ENCODE assay signal across 27 mouse cellular contexts in genomic region chr2:104030381-104030780, GRCm38 (mm10). TPM values are rescaled to one million over a fixed set of nuclear protein-coding genes. Genes with fewer than 3 reads are reported as not detected.
DNase-seq lines count a peak whose midpoint lies in the region; ATAC-seq and TF ChIP-seq lines count a peak whose summit lies in the region.
"Had no signal": no experiment of that assay in that cellular context is flagged by ENCODE, and none has a peak within 500 bp of the region (broad histone marks: within the 10 kb centered on the region; RNA-seq: fewer than 3 reads in every experiment).

No protein-coding gene starts in this region.

- H3K9me3 ChIP-seq in midbrain, embryonic 11.5 days (ENCODE audit: control insufficient read depth, low read length): no peaks in the 10 kb centered on the region
- no peaks in the 10 kb centered on the region for H3K9me3 ChIP-seq in midbrain, postnatal 0 days (ENCODE audit: low read length)
- H3K9me3 ChIP-seq in liver, embryonic 13.5 days (replicated peaks): no peaks in the 10 kb centered on the region
- no peaks in the 10 kb centered on the region for H3K9me3 ChIP-seq in liver, postnatal 0 days (ENCODE audit: low read length)
- H3K9me3 ChIP-seq: embryonic facial prominence, embryonic 10.5 days; forebrain, embryonic 15.5 days; heart, embryonic 10.5 days; heart, embryonic 15.5 days; hindbrain, embryonic 10.5 days had no signal

- H3K27me3 ChIP-seq in midbrain, embryonic 11.5 days (ENCODE audit: control insufficient read depth, insufficient read depth, low read length): no peaks in the 10 kb centered on the region
- no peaks in the 10 kb centered on the region for H3K27me3 ChIP-seq in midbrain, postnatal 0 days (ENCODE audit: insufficient read depth, low read length)
- H3K27me3 ChIP-seq in liver, embryonic 13.5 days: no peaks in the 10 kb centered on the region
- no peaks in the 10 kb centered on the region for H3K27me3 ChIP-seq in liver, postnatal 0 days (ENCODE audit: insufficient read depth, low read length)
- H3K27me3 ChIP-seq: forebrain, embryonic 15.5 days; heart, embryonic 15.5 days had no signal

- no peak for ATAC-seq in midbrain, embryonic 11.5 days (ENCODE audit: low FRiP score)
- no peak for ATAC-seq in midbrain, postnatal 0 days (ENCODE audit: low FRiP score)
- no peak for ATAC-seq in liver, embryonic 13.5 days (ENCODE audit: low read depth)
- no peak for ATAC-seq in liver, postnatal 0 days
- no peak for ATAC-seq in megakaryocyte progenitor cell, adult 5-6 weeks (replicated peaks; ENCODE audit: poor library complexity)
- ATAC-seq: activated CD4-positive, CD25-positive, alpha-beta regulatory T cell, adult 4 months; forebrain, embryonic 15.5 days; Patski had no signal

- H3K4me1 ChIP-seq in midbrain, embryonic 11.5 days (ENCODE audit: control insufficient read depth, insufficient read depth, low read length): peaks cover 11% of the 10 kb centered on the region
- peaks cover 7% of the 10 kb centered on the region for H3K4me1 ChIP-seq in midbrain, postnatal 0 days (ENCODE audit: insufficient read depth, low read length)
- H3K4me1 ChIP-seq in liver, embryonic 13.5 days (replicated peaks): peaks cover 37% of the 10 kb centered on the region
- H3K4me1 ChIP-seq in liver, postnatal 0 days (ENCODE audit: insufficient read depth): peaks cover 19% of the 10 kb centered on the region

- intact Hi-C loops in gastrocnemius, adult 2 months (cut with DNase I): loop anchor here (10.0 kb wide), 2 partner anchors 394 to 554 kb away; no protein-coding TSS in a partner anchor
- intact Hi-C loops in gastrocnemius, postnatal 14 days (cut with DNase I; ENCODE audit: low total_unique reads): loop anchor here (10.0 kb wide), 2 partner anchors 104 to 394 kb away; no protein-coding TSS in a partner anchor

- no peak for DNase-seq in gastrocnemius, adult 2 months
- DNase-seq in gastrocnemius, postnatal 14 days: no peak
- DNase-seq in midbrain, embryonic 11.5 days (ENCODE audit: low spot score, missing footprints): peak; percentile 41
- no peak for DNase-seq in midbrain, postnatal 0 days (ENCODE audit: low spot score)
- DNase-seq in liver, embryonic 13.5 days: no peak
- DNase-seq in liver, postnatal 0 days: no peak
- no peak for DNase-seq in adrenal gland, postnatal 36 days
- DNase-seq: adrenal gland, postnatal 14 days; cerebellum, adult 2 months; cerebellum, postnatal 10 days; gastrocnemius, postnatal 25 days had no signal

- H3K9ac ChIP-seq in midbrain, embryonic 11.5 days (ENCODE audit: low read length): no peak overlapping the region
- H3K9ac ChIP-seq in midbrain, postnatal 0 days (replicated peaks; ENCODE audit: low read length, poor library complexity, severe bottlenecking): no peak overlapping the region
- peak overlapping the region; percentile 99; the same call in 1 of the 2 replicates for H3K9ac ChIP-seq in liver, embryonic 13.5 days
- peak overlapping the region; percentile 17; the same call in 1 of the 2 replicates for H3K9ac ChIP-seq in liver, postnatal 0 days (replicated peaks)
- H3K9ac ChIP-seq: forebrain, embryonic 15.5 days; heart, embryonic 15.5 days; hindbrain, embryonic 14.5 days had no signal

- no peak for TF ChIP-seq EP300 in liver, postnatal 0 days (IDR thresholded peaks at IDR 0.05; ENCODE audit: low read depth)

- no peaks in the 10 kb centered on the region for H3K36me3 ChIP-seq in midbrain, embryonic 11.5 days (ENCODE audit: control insufficient read depth, insufficient read depth, low read length)
- peaks cover 13% of the 10 kb centered on the region for H3K36me3 ChIP-seq in midbrain, postnatal 0 days (ENCODE audit: insufficient read depth, low read length)
- H3K36me3 ChIP-seq in liver, embryonic 13.5 days: peaks cover 41% of the 10 kb centered on the region
- peaks cover 35% of the 10 kb centered on the region for H3K36me3 ChIP-seq in liver, postnatal 0 days (replicated peaks; ENCODE audit: insufficient read depth, low read length)

- H3K4me2 ChIP-seq in midbrain, embryonic 11.5 days: no peak overlapping the region
- H3K4me2 ChIP-seq in midbrain, postnatal 0 days (ENCODE audit: low read depth, low read length, poor library complexity, severe bottlenecking): no peak overlapping the region
- H3K4me2 ChIP-seq in liver, embryonic 13.5 days: peak overlapping the region; percentile 69
- peak overlapping the region; percentile 84; the same call in 1 of the 2 replicates for H3K4me2 ChIP-seq in liver, postnatal 0 days (ENCODE audit: low read depth, low read length)
- H3K4me2 ChIP-seq: forebrain, embryonic 15.5 days had no signal

- H3K27ac ChIP-seq in gastrocnemius, adult 2 months: peak overlapping the region; percentile 95
- no peak overlapping the region for H3K27ac ChIP-seq in midbrain, embryonic 11.5 days (ENCODE audit: low read depth, low read length)
- no peak overlapping the region for H3K27ac ChIP-seq in midbrain, postnatal 0 days (ENCODE audit: low read depth, low read length)
- peak overlapping the region; percentile 91 for H3K27ac ChIP-seq in liver, embryonic 13.5 days
- no peak overlapping the region for H3K27ac ChIP-seq in liver, postnatal 0 days (ENCODE audit: low read depth)
- H3K27ac ChIP-seq: embryonic facial prominence, embryonic 10.5 days; forebrain, embryonic 15.5 days; heart, embryonic 10.5 days; heart, embryonic 15.5 days; hindbrain, embryonic 10.5 days; hindbrain, embryonic 14.5 days had no signal

- H3K4me3 ChIP-seq in gastrocnemius, adult 2 months: peak overlapping the region; percentile 32; the same call in 1 of the 2 replicates
- H3K4me3 ChIP-seq in midbrain, embryonic 11.5 days (ENCODE audit: low read depth, low read length): no peak overlapping the region
- no peak overlapping the region for H3K4me3 ChIP-seq in midbrain, postnatal 0 days (ENCODE audit: low read depth, low read length)
- H3K4me3 ChIP-seq in liver, embryonic 13.5 days (replicated peaks): peak overlapping the region; percentile 86; the same call in 1 of the 2 replicates
- no peak overlapping the region for H3K4me3 ChIP-seq in liver, postnatal 0 days (ENCODE audit: low read depth, low read length)
- H3K4me3 ChIP-seq: embryonic facial prominence, embryonic 10.5 days; forebrain, embryonic 15.5 days; heart, embryonic 10.5 days; hindbrain, embryonic 10.5 days had no signal

- no peak for TF ChIP-seq CTCF in gastrocnemius, adult 2 months (IDR thresholded peaks at IDR 0.05)
- no peak for TF ChIP-seq CTCF in midbrain, postnatal 0 days (IDR thresholded peaks at IDR 0.05)
- no peak for TF ChIP-seq CTCF in liver, postnatal 0 days (IDR thresholded peaks at IDR 0.05; ENCODE audit: low read depth)

- 90% methylated on average over 3 of the region's 3 CpGs for WGBS in midbrain, embryonic 11.5 days
- 92% methylated on average over 3 of the region's 3 CpGs for WGBS in midbrain, postnatal 0 days
- WGBS in liver, embryonic 13.5 days (ENCODE audit: insufficient replicate concordance): 77% methylated on average over 3 of the region's 3 CpGs
- WGBS in liver, postnatal 0 days (ENCODE audit: insufficient replicate concordance): 76% methylated on average over 3 of the region's 3 CpGs

RNA-seq across cellular contexts. Expression of gene 4931422A03Rik, which starts 2.2 kb away (rescaled TPM):
- not detected for total RNA-seq in gastrocnemius, adult 2 months (2021)
- not detected for total RNA-seq in gastrocnemius, postnatal 14 days (2021)
- polyA plus RNA-seq in midbrain, embryonic 11.5 days (2014; fragmentation: Nextera tagmentation; extraction: Ambion mirVana): 1.1 and 1.5 TPM in 2 replicates
- total RNA-seq in midbrain, postnatal 0 days (2014; rRNA removed): not detected in 2 replicates
- polyA plus RNA-seq in midbrain, postnatal 0 days (2015; fragmentation: Nextera tagmentation; extraction: Ambion mirVana): 2.2 and 2.8 TPM in 2 replicates
- polyA plus RNA-seq in liver, embryonic 13.5 days (2015; fragmentation: Nextera tagmentation; extraction: Ambion mirVana): 0.99 and 1.3 TPM in 2 replicates
- polyA plus RNA-seq in liver, postnatal 0 days (2015; fragmentation: Nextera tagmentation; extraction: Ambion mirVana): 1.0 and 1.5 TPM in 2 replicates
- total RNA-seq in adrenal gland, postnatal 36 days (2021): not detected
- 1.0 and 2.2 TPM in 2 replicates for total RNA-seq in megakaryocyte progenitor cell, adult 5-6 weeks (2015)
- total RNA-seq in megakaryocyte progenitor cell, adult 5-6 weeks (2017): 0.17 TPM in 1 of 2 replicates, not detected in the other
- total RNA-seq: adrenal gland, adult 18-20 months; adrenal gland, postnatal 14 days; gastrocnemius, postnatal 25 days; heart, postnatal 25 days had no signal
- polyA plus RNA-seq: cerebellum, adult 2 months; frontal cortex, adult 2 months had no signal

RNA-seq across cellular contexts. Expression of gene Fbxo3, which starts 2.9 kb away (rescaled TPM):
- total RNA-seq in gastrocnemius, adult 2 months (2021): 10 to 100 TPM; 47.5 to 53.9 TPM
- 10 to 100 TPM; 43.0 to 47.5 TPM for total RNA-seq in gastrocnemius, postnatal 14 days (2021)
- 60.1 and 72.8 TPM in 2 replicates for polyA plus RNA-seq in midbrain, embryonic 11.5 days (2014; fragmentation: Nextera tagmentation; extraction: Ambion mirVana)
- 73.2 and 87.3 TPM in 2 replicates for total RNA-seq in midbrain, postnatal 0 days (2014; rRNA removed)
- 69.3 and 71.7 TPM in 2 replicates for polyA plus RNA-seq in midbrain, postnatal 0 days (2015; fragmentation: Nextera tagmentation; extraction: Ambion mirVana)
- polyA plus RNA-seq in liver, embryonic 13.5 days (2015; fragmentation: Nextera tagmentation; extraction: Ambion mirVana): 50.2 and 61.5 TPM in 2 replicates
- polyA plus RNA-seq in liver, postnatal 0 days (2015; fragmentation: Nextera tagmentation; extraction: Ambion mirVana): 41.6 and 41.9 TPM in 2 replicates
- 100 to 1,000 TPM in 1 of 2 experiments, 10 to 100 TPM in 1; 71.5 to 103 TPM for total RNA-seq in adrenal gland, postnatal 36 days (2021)
- 64.8 and 74.2 TPM in 2 replicates for total RNA-seq in megakaryocyte progenitor cell, adult 5-6 weeks (2015)
- total RNA-seq in megakaryocyte progenitor cell, adult 5-6 weeks (2017): 61.5 and 70.9 TPM in 2 replicates

RNA-seq across cellular contexts. Expression of gene Gm10912, which starts 35.2 kb away (rescaled TPM):
- total RNA-seq in gastrocnemius, adult 2 months (2021): under 1 TPM; 0.36 to 0.38 TPM
- under 1 TPM in 1 of 2 experiments, not detected in 1; 0.22 TPM for total RNA-seq in gastrocnemius, postnatal 14 days (2021)
- not detected in 2 replicates for polyA plus RNA-seq in midbrain, embryonic 11.5 days (2014; fragmentation: Nextera tagmentation; extraction: Ambion mirVana)
- 0.19 TPM in 1 of 2 replicates, not detected in the other for total RNA-seq in midbrain, postnatal 0 days (2014; rRNA removed)
- not detected in 2 replicates for polyA plus RNA-seq in midbrain, postnatal 0 days (2015; fragmentation: Nextera tagmentation; extraction: Ambion mirVana)
- polyA plus RNA-seq in liver, embryonic 13.5 days (2015; fragmentation: Nextera tagmentation; extraction: Ambion mirVana): 0.06 TPM in 1 of 2 replicates, not detected in the other
- 0.11 TPM in 1 of 2 replicates, not detected in the other for polyA plus RNA-seq in liver, postnatal 0 days (2015; fragmentation: Nextera tagmentation; extraction: Ambion mirVana)
- under 1 TPM; 0.26 to 0.46 TPM for total RNA-seq in adrenal gland, postnatal 36 days (2021)
- not detected in 2 replicates for total RNA-seq in megakaryocyte progenitor cell, adult 5-6 weeks (2015)
- 0.04 and 0.24 TPM in 2 replicates for total RNA-seq in megakaryocyte progenitor cell, adult 5-6 weeks (2017)
- total RNA-seq: CH12.LX had no signal
- polyA plus RNA-seq: activated CD4-positive, CD25-positive, alpha-beta regulatory T cell, adult 4 months; embryonic facial prominence, embryonic 10.5 days; embryonic facial prominence, embryonic 14.5 days; forebrain, embryonic 11.5 days; forebrain, embryonic 15.5 days; heart, embryonic 10.5 days; hindbrain, embryonic 10.5 days; hindbrain, embryonic 14.5 days; Patski had no signal

RNA-seq across cellular contexts. Expression of gene Gm10799, which starts 38.0 kb away (rescaled TPM):
- not detected for total RNA-seq in gastrocnemius, adult 2 months (2021)
- not detected for total RNA-seq in gastrocnemius, postnatal 14 days (2021)
- polyA plus RNA-seq in midbrain, embryonic 11.5 days (2014; fragmentation: Nextera tagmentation; extraction: Ambion mirVana): not detected in 2 replicates
- total RNA-seq in midbrain, postnatal 0 days (2014; rRNA removed): not detected in 2 replicates
- polyA plus RNA-seq in midbrain, postnatal 0 days (2015; fragmentation: Nextera tagmentation; extraction: Ambion mirVana): not detected in 2 replicates
- polyA plus RNA-seq in liver, embryonic 13.5 days (2015; fragmentation: Nextera tagmentation; extraction: Ambion mirVana): not detected in 2 replicates
- polyA plus RNA-seq in liver, postnatal 0 days (2015; fragmentation: Nextera tagmentation; extraction: Ambion mirVana): not detected in 2 replicates
- total RNA-seq in adrenal gland, postnatal 36 days (2021): not detected
- total RNA-seq in megakaryocyte progenitor cell, adult 5-6 weeks (2015): not detected in 2 replicates
- not detected in 2 replicates for total RNA-seq in megakaryocyte progenitor cell, adult 5-6 weeks (2017)
- total RNA-seq: adrenal gland, adult 18-20 months; adrenal gland, postnatal 14 days; CH12.LX; gastrocnemius, postnatal 25 days; granulocyte monocyte progenitor cell, adult 5-6 weeks; heart, postnatal 25 days had no signal
- polyA plus RNA-seq: activated CD4-positive, CD25-positive, alpha-beta regulatory T cell, adult 4 months; cerebellum, adult 2 months; embryonic facial prominence, embryonic 10.5 days; embryonic facial prominence, embryonic 14.5 days; forebrain, embryonic 11.5 days; forebrain, embryonic 15.5 days; frontal cortex, adult 2 months; heart, embryonic 10.5 days; heart, embryonic 15.5 days; hindbrain, embryonic 10.5 days; hindbrain, embryonic 14.5 days; Patski had no signal

RNA-seq across cellular contexts. Expression of gene Cd59b, which starts 39.3 kb away (rescaled TPM):
- total RNA-seq in gastrocnemius, adult 2 months (2021): 1 to 10 TPM; 1.7 to 4.2 TPM
- 1 to 10 TPM; 2.2 to 3.2 TPM for total RNA-seq in gastrocnemius, postnatal 14 days (2021)
- polyA plus RNA-seq in midbrain, embryonic 11.5 days (2014; fragmentation: Nextera tagmentation; extraction: Ambion mirVana): 1.9 and 5.6 TPM in 2 replicates
- 1.5 TPM in 1 of 2 replicates, not detected in the other for total RNA-seq in midbrain, postnatal 0 days (2014; rRNA removed)
- polyA plus RNA-seq in midbrain, postnatal 0 days (2015; fragmentation: Nextera tagmentation; extraction: Ambion mirVana): 1.5 and 2.4 TPM in 2 replicates
- polyA plus RNA-seq in liver, embryonic 13.5 days (2015; fragmentation: Nextera tagmentation; extraction: Ambion mirVana): 13.1 and 13.3 TPM in 2 replicates
- 4.4 and 4.5 TPM in 2 replicates for polyA plus RNA-seq in liver, postnatal 0 days (2015; fragmentation: Nextera tagmentation; extraction: Ambion mirVana)
- 1 to 10 TPM; 6.8 to 7.8 TPM for total RNA-seq in adrenal gland, postnatal 36 days (2021)
- total RNA-seq in megakaryocyte progenitor cell, adult 5-6 weeks (2015): 1.1 and 2.2 TPM in 2 replicates
- 0.62 and 4.1 TPM in 2 replicates for total RNA-seq in megakaryocyte progenitor cell, adult 5-6 weeks (2017)
- total RNA-seq: granulocyte monocyte progenitor cell, adult 5-6 weeks had no signal
- polyA plus RNA-seq: activated CD4-positive, CD25-positive, alpha-beta regulatory T cell, adult 4 months had no signal

Comparison
In these comparisons a context has a peak if more than half of its experiments do, and no peak if none do; other contexts are left out.
1. H3K27ac ChIP-seq: peak in gastrocnemius, adult 2 months (single experiment) and liver, embryonic 13.5 days (single experiment); none in midbrain, embryonic 11.5 days (single experiment), midbrain, postnatal 0 days (single experiment) and liver, postnatal 0 days (single experiment).
2. H3K4me3 ChIP-seq: peak in gastrocnemius, adult 2 months (single experiment) and liver, embryonic 13.5 days (single experiment); none in midbrain, embryonic 11.5 days (single experiment), midbrain, postnatal 0 days (single experiment) and liver, postnatal 0 days (single experiment).
3. H3K4me2 ChIP-seq: peak in liver, embryonic 13.5 days (single experiment) and liver, postnatal 0 days (single experiment); none in midbrain, embryonic 11.5 days (single experiment) and midbrain, postnatal 0 days (single experiment).
4. H3K9ac ChIP-seq: peak in liver, embryonic 13.5 days (single experiment) and liver, postnatal 0 days (single experiment); none in midbrain, embryonic 11.5 days (single experiment) and midbrain, postnatal 0 days (single experiment).